Mouse (Mus musculus) ovary, adult 10 weeks (tissue): ENCODE data around the gene Lcn3. TPM values are rescaled to one million over a fixed set of nuclear protein-coding genes. Genes with fewer than 3 reads are reported as not detected.

Experiments
- polyA plus RNA-seq: library from polyadenylated mRNA; stranded (reverse); fragments of 350-450 nt; fragmentation: Illumina TruSeq; extraction: RNeasy Lipid Tissue Mini Kit (QIAGEN cat#74804); gene quantifications from one replicate; pipeline ENCODE4 v1.2.3, GENCODE M21; 2014

Gene Lcn3
- polyA plus RNA-seq, result not detected

GRCm38 (mm10) chr2:25765269-25765668 lies at the start of gene Lcn3:
Gene Lcn3 (plus strand): TSS chr2:25765569.

GRCm38 (mm10) chr2:25736709-25737108 lies 28.7 kb upstream of the Lcn3 start, which contains the start of gene Obp2b:
Gene Obp2b (plus strand): TSS chr2:25737009.

GRCm38 (mm10) chr2:25776717-25777116 lies 11.3 kb downstream of the Lcn3 start, which contains the start of gene Lcn11:
Gene Lcn11 (plus strand): TSS chr2:25777017.

GRCm38 (mm10) chr2:25781957-25782356 lies 16.6 kb downstream of the Lcn3 start, which contains the start of gene Gm13539:
Gene Gm13539 (plus strand): TSS chr2:25782257.

GRCm38 (mm10) chr2:25815748-25816147 lies 50.4 kb downstream of the Lcn3 start, which contains the start of gene Glt6d1:
Gene Glt6d1 (minus strand): TSS chr2:25815848.

Other genes with a start within 250 kb of the Lcn3 start
- gene Traf2, start 218.6 kb upstream of the Lcn3 start, polyA plus RNA-seq, result 0.66 TPM
- gene Edf1, start 207.7 kb upstream of the Lcn3 start, polyA plus RNA-seq, result 2.4 TPM
- gene Mamdc4, start 190.7 kb upstream of the Lcn3 start, polyA plus RNA-seq, result not detected
- gene Phpt1, start 190.3 kb upstream of the Lcn3 start, polyA plus RNA-seq, result 1.1 TPM
- not detected for gene Ajm1, start 183.8 kb upstream of the Lcn3 start, polyA plus RNA-seq
- gene Rabl6, start 157.0 kb upstream of the Lcn3 start, polyA plus RNA-seq, result 65.4 TPM
- gene Ccdc183, start 147.9 kb upstream of the Lcn3 start, polyA plus RNA-seq, result not detected
- 1.2 TPM for gene Tmem141, start 143.6 kb upstream of the Lcn3 start, polyA plus RNA-seq
- 0.66 TPM for gene Fcna, start 137.5 kb upstream of the Lcn3 start, polyA plus RNA-seq
- not detected for gene Lcn8, start 112.4 kb upstream of the Lcn3 start, polyA plus RNA-seq
- gene Lcn5, start 107.6 kb upstream of the Lcn3 start, polyA plus RNA-seq, result not detected
- gene Lcn6, start 88.8 kb upstream of the Lcn3 start, polyA plus RNA-seq, result not detected
- gene Lcn10, start 82.8 kb upstream of the Lcn3 start, polyA plus RNA-seq, result not detected
- not detected for gene Obp2a, start 65.5 kb upstream of the Lcn3 start, polyA plus RNA-seq
- 17.9 TPM for gene Bmyc, start 58.8 kb upstream of the Lcn3 start, polyA plus RNA-seq
- not detected for gene Obp2b, start 28.6 kb upstream of the Lcn3 start, polyA plus RNA-seq
- not detected for gene Lcn11, start 11.4 kb downstream of the Lcn3 start, polyA plus RNA-seq
- not detected for gene Gm13539, start 16.7 kb downstream of the Lcn3 start, polyA plus RNA-seq
- not detected for gene Glt6d1, start 50.3 kb downstream of the Lcn3 start, polyA plus RNA-seq
- gene Lcn9, start 57.6 kb downstream of the Lcn3 start, polyA plus RNA-seq, result not detected
- gene Sohlh1, start 81.7 kb downstream of the Lcn3 start, polyA plus RNA-seq, result not detected
- 0.60 TPM for gene Kcnt1, start 98.2 kb downstream of the Lcn3 start, polyA plus RNA-seq
- gene Camsap1, start 217.7 kb downstream of the Lcn3 start, polyA plus RNA-seq, result 32.8 TPM